Mouse (Mus musculus): Measurements from ENCODE around the gene Rccd1.

The Rccd1 gene

GRCm38 (mm10) chr7:80299568-80299967 lies 24.7 kb downstream of the Rccd1 start:
- DNase-seq (ENCODE audit: low spot score) = no peak

GRCm38 (mm10) chr7:80298754-80299153 lies 25.5 kb downstream of the Rccd1 start:
- DNase-seq (ENCODE audit: low spot score) = no peak

- DNase-seq (ENCODE audit: low spot score) = no peak
Observed at GRCm38 (mm10) chr7:80297041-80297440, 27.2 kb downstream of the Rccd1 start.

- no peak for DNase-seq (ENCODE audit: low spot score)
Observed at GRCm38 (mm10) chr7:80296462-80296861, 27.8 kb downstream of the Rccd1 start.

- DNase-seq (ENCODE audit: low spot score) = no peak
Observed at GRCm38 (mm10) chr7:80294764-80295648, 29.2 kb downstream of the Rccd1 start.

GRCm38 (mm10) chr7:80294062-80294763 lies 30.0 kb downstream of the Rccd1 start, which contains the start of gene Prc1:
TSS of gene Prc1 (plus strand) at chr7:80294450.
- DNase-seq (ENCODE audit: low spot score) = peak; percentile 98

GRCm38 (mm10) chr7:80287736-80288135 lies 36.5 kb downstream of the Rccd1 start:
- no peak for DNase-seq (ENCODE audit: low spot score)

- no peak for DNase-seq (ENCODE audit: low spot score)
Observed at GRCm38 (mm10) chr7:80285725-80286124, 38.5 kb downstream of the Rccd1 start.

GRCm38 (mm10) chr7:80284391-80284790 lies 39.9 kb downstream of the Rccd1 start:
- DNase-seq (ENCODE audit: low spot score) = no peak

GRCm38 (mm10) chr7:80283226-80283918 lies 40.9 kb downstream of the Rccd1 start:
- no peak for DNase-seq (ENCODE audit: low spot score)

- DNase-seq (ENCODE audit: low spot score) = no peak
Observed at GRCm38 (mm10) chr7:80281646-80282045, 42.6 kb downstream of the Rccd1 start.

GRCm38 (mm10) chr7:80280998-80281397 lies 43.3 kb downstream of the Rccd1 start:
- no peak for DNase-seq (ENCODE audit: low spot score)

- no peak for DNase-seq (ENCODE audit: low spot score)
Observed at GRCm38 (mm10) chr7:80280032-80280431, 44.2 kb downstream of the Rccd1 start.

GRCm38 (mm10) chr7:80276374-80276773 lies 47.9 kb downstream of the Rccd1 start:
- no peak for DNase-seq (ENCODE audit: low spot score)

- DNase-seq (ENCODE audit: low spot score) = no peak
Observed at GRCm38 (mm10) chr7:80273456-80273855, 50.8 kb downstream of the Rccd1 start.

- no peak for DNase-seq (ENCODE audit: low spot score)
Observed at GRCm38 (mm10) chr7:80269751-80270255, 54.5 kb downstream of the Rccd1 start.

GRCm38 (mm10) chr7:80268897-80269750 lies 55.1 kb downstream of the Rccd1 start, which contains the start of gene Vps33b:
TSS of gene Vps33b (plus strand) at chr7:80269649.
- peak; percentile 94 for DNase-seq (ENCODE audit: low spot score)

- no peak for DNase-seq (ENCODE audit: low spot score)
Observed at GRCm38 (mm10) chr7:80267764-80268163, 56.5 kb downstream of the Rccd1 start.

- DNase-seq (ENCODE audit: low spot score) = no peak
Observed at GRCm38 (mm10) chr7:80264606-80265005, 59.6 kb downstream of the Rccd1 start.

- DNase-seq (ENCODE audit: low spot score) = no peak
Observed at GRCm38 (mm10) chr7:80261372-80261990, 62.8 kb downstream of the Rccd1 start.

All from ovary, postnatal 14 days (tissue).